Mouse (Mus musculus) CH12.LX (cell line): ENCODE data around the gene Slc6a9. TPM values are rescaled to one million over a fixed set of nuclear protein-coding genes. Genes with fewer than 3 reads are reported as not detected.

Source experiments
- DNase-seq: peaks from one replicate; pipeline ENCODE4 v3.0.0-alpha.2; 2013; ENCODE audit errors: extremely low read depth
- H3K27ac ChIP-seq: 2 replicates; pipeline ENCODE4 v1.5.1; 2012; ENCODE audit warnings: low read depth, mild to moderate bottlenecking, control low read depth, moderate library complexity; ENCODE audit not compliant: insufficient read depth
- H3K27me3 ChIP-seq: replicated peaks from 2 replicates; pipeline ENCODE3; 2012; ENCODE audit warnings: inconsistent platforms
- H3K36me3 ChIP-seq, 2 experiments: replicated peaks in 1 of 2; 2 replicates each; pipeline versions ENCODE3 to v1.6.1; 2012; ENCODE audit warnings: inconsistent platforms in 1 of 2, low read length in 1 of 2, mild to moderate bottlenecking in 1 of 2, mixed read lengths in 1 of 2, moderate library complexity in 1 of 2; ENCODE audit not compliant: control insufficient read depth in 1 of 2, insufficient read depth in 1 of 2
- H3K4me1 ChIP-seq, 2 experiments: 2 replicates each; pipeline ENCODE4 v1.6.1; 2012; ENCODE audit warnings: inconsistent platforms in 1 of 2, moderate library complexity in 1 of 2; ENCODE audit not compliant: insufficient read depth in 2 of 2, control insufficient read depth in 1 of 2
- H3K4me2 ChIP-seq: 2 replicates; pipeline ENCODE4 v1.6.1; 2012; ENCODE audit warnings: low read depth, mild to moderate bottlenecking, control low read depth; ENCODE audit not compliant: poor library complexity, insufficient read depth, severe bottlenecking
- H3K4me3 ChIP-seq, 3 experiments: fragments of 150-350 bp in 1 of 3; sonication (generic) in 1 of 3; replicated peaks in 1 of 3; 2 replicates each; pipeline versions ENCODE3 to v1.5.1; 2011 to 2012; ENCODE audit warnings: low read depth in 2 of 3, low read length in 2 of 3, mild to moderate bottlenecking in 2 of 3, moderate library complexity in 2 of 3, control low read depth in 1 of 3, improper control_type of control experiment in 1 of 3, inconsistent platforms in 1 of 3, mixed read lengths in 1 of 3; ENCODE audit not compliant: poor library complexity in 1 of 3
- H3K79me2 ChIP-seq: replicated peaks from 2 replicates; pipeline ENCODE4 v1.6.1; 2012; ENCODE audit warnings: mild to moderate bottlenecking, moderate library complexity; ENCODE audit not compliant: control insufficient read depth, poor library complexity, insufficient read depth, severe bottlenecking; ENCODE audit errors: extremely low read depth
- H3K9ac ChIP-seq: 2 replicates; pipeline ENCODE4 v1.6.1; 2012; ENCODE audit warnings: low read depth, mild to moderate bottlenecking, control low read depth, moderate library complexity; ENCODE audit not compliant: insufficient read depth
- H3K9me3 ChIP-seq: replicated peaks from 2 replicates; pipeline ENCODE3; 2012; ENCODE audit warnings: low read length, inconsistent platforms, mixed read lengths
- BHLHE40 ChIP-seq: IDR thresholded peaks from 2 replicates; pipeline ENCODE4 v1.6.1; 2011; ENCODE audit warnings: mild to moderate bottlenecking, low read depth, low read length, improper control_type of control experiment
- CHD1 ChIP-seq: IDR thresholded peaks from 2 replicates; pipeline ENCODE4 v1.6.1; 2012; ENCODE audit warnings: low read depth, low read length, improper control_type of control experiment, inconsistent platforms
- CTCF ChIP-seq, 2 experiments: IDR thresholded peaks in 1 of 2; conservative IDR thresholded peaks in 1 of 2; 2 replicates each; pipeline ENCODE4 v1.5.1; 2011 to 2012; ENCODE audit warnings: low read depth in 2 of 2, low read length in 2 of 2, improper control_type of control experiment in 1 of 2, inconsistent platforms in 1 of 2, mild to moderate bottlenecking in 1 of 2, moderate library complexity in 1 of 2
- E2F4 ChIP-seq: IDR thresholded peaks from 2 replicates; pipeline ENCODE4 v1.6.1; 2011; ENCODE audit warnings: low read depth, low read length, improper control_type of control experiment; ENCODE audit not compliant: insufficient replicate concordance
- ELF1 ChIP-seq: IDR thresholded peaks from 2 replicates; pipeline ENCODE4 v1.6.1; 2014; ENCODE audit warnings: low read depth, mild to moderate bottlenecking, inconsistent platforms, low read length, improper control_type of control experiment
- GABPA ChIP-seq: IDR thresholded peaks from 2 replicates; pipeline ENCODE4 v1.6.1; 2012; ENCODE audit warnings: low read depth, low read length, improper control_type of control experiment, inconsistent platforms; ENCODE audit not compliant: insufficient replicate concordance
- JUND ChIP-seq: conservative IDR thresholded peaks from 2 replicates; pipeline ENCODE4 v1.6.1; 2011; ENCODE audit warnings: low read depth, low read length, improper control_type of control experiment
- KAT2A ChIP-seq: IDR thresholded peaks from 2 replicates; pipeline ENCODE4 v1.6.1; 2012; ENCODE audit warnings: low read length, improper control_type of control experiment, inconsistent platforms; ENCODE audit not compliant: insufficient replicate concordance
- MAX ChIP-seq: IDR thresholded peaks from 2 replicates; pipeline ENCODE4 v1.6.1; 2011; ENCODE audit warnings: low read length, improper control_type of control experiment
- MEF2A ChIP-seq: IDR thresholded peaks from 2 replicates; pipeline ENCODE4 v1.6.1; 2014; ENCODE audit warnings: low read depth, mild to moderate bottlenecking, inconsistent platforms, low read length, improper control_type of control experiment, borderline replicate concordance
- MXI1 ChIP-seq: IDR thresholded peaks from 2 replicates; pipeline ENCODE4 v1.6.1; 2011; ENCODE audit warnings: mild to moderate bottlenecking, low read depth, low read length, improper control_type of control experiment
- NELFE ChIP-seq: IDR thresholded peaks from 2 replicates; pipeline ENCODE4 v1.6.1; 2011; ENCODE audit warnings: low read depth, low read length, improper control_type of control experiment
- NRF1 ChIP-seq: IDR thresholded peaks from 2 replicates; pipeline ENCODE4 v1.6.1; 2014; ENCODE audit warnings: low read depth, mild to moderate bottlenecking, inconsistent platforms, low read length, improper control_type of control experiment, moderate library complexity
- PAX5 ChIP-seq: IDR thresholded peaks from 2 replicates; pipeline ENCODE4 v1.6.1; 2012; ENCODE audit warnings: low read length, inconsistent platforms, mixed read lengths
- POLR2A ChIP-seq: IDR thresholded peaks from 2 replicates; pipeline ENCODE4 v1.6.1; 2011; ENCODE audit warnings: low read depth, mild to moderate bottlenecking, improper control_type of control experiment, low read length
- POLR2AphosphoS2 ChIP-seq: IDR thresholded peaks from 2 replicates; pipeline ENCODE4 v1.6.1; 2011; ENCODE audit warnings: low read depth, low read length, improper control_type of control experiment
- RAD21 ChIP-seq: IDR thresholded peaks from 2 replicates; pipeline ENCODE4 v1.6.1; 2011; ENCODE audit warnings: low read depth, mild to moderate bottlenecking, low read length, improper control_type of control experiment, moderate library complexity
- SIN3A ChIP-seq: IDR thresholded peaks from 2 replicates; pipeline ENCODE4 v1.6.1; 2012; ENCODE audit warnings: low read length, improper control_type of control experiment, inconsistent platforms
- SMC3 ChIP-seq: IDR thresholded peaks from 2 replicates; pipeline ENCODE4 v1.6.1; 2011; ENCODE audit warnings: low read depth, low read length, improper control_type of control experiment
- TCF12 ChIP-seq: IDR thresholded peaks from 2 replicates; pipeline ENCODE4 v1.6.1; 2014; ENCODE audit warnings: low read depth, mild to moderate bottlenecking, inconsistent platforms, low read length, improper control_type of control experiment
- UBTF ChIP-seq: IDR thresholded peaks from 2 replicates; pipeline ENCODE4 v1.6.1; 2012; ENCODE audit warnings: low read depth, mild to moderate bottlenecking, inconsistent platforms, low read length, improper control_type of control experiment, moderate library complexity
- USF1 ChIP-seq: IDR thresholded peaks from 2 replicates; pipeline ENCODE4 v1.6.1; 2014; ENCODE audit warnings: low read depth, mild to moderate bottlenecking, inconsistent platforms, low read length, improper control_type of control experiment
- ZKSCAN1 ChIP-seq: IDR thresholded peaks from 2 replicates; pipeline ENCODE4 v1.6.1; 2012; ENCODE audit warnings: low read depth, inconsistent platforms, low read length, improper control_type of control experiment, borderline replicate concordance
- ZNF384 ChIP-seq: IDR thresholded peaks from 2 replicates; pipeline ENCODE4 v1.6.1; 2012; ENCODE audit warnings: low read depth, low read length, improper control_type of control experiment, inconsistent platforms
- dilution Hi-C: fragments of 300-500 bp; cut with MboI; formaldehyde crosslinking; loops from 2 replicates; pipeline ENCODE4 v1.14.3; 2020; ENCODE audit warnings: low sequenced_read_pairs; ENCODE audit not compliant: extremely low pct_unique_long_range_greater_than_20kb, extremely low pct_ligation_motif_present
- in situ Hi-C: fragments of 300-500 bp; cut with MboI; formaldehyde crosslinking; loops from 3 replicates; pipeline ENCODE4 v1.14.3; 2019; ENCODE audit warnings: low sequenced_read_pairs, low pct_ligation_motif_present, low pct_unique_long_range_greater_than_20kb, mixed read lengths
- polyA plus RNA-seq: library from polyadenylated mRNA; unstranded; fragments of >175 nt; gene quantifications from 2 replicates; pipeline ENCODE4 v1.2.1, GENCODE M21; 2012; ENCODE audit warnings: low read depth; ENCODE audit not compliant: insufficient read length
- total RNA-seq, 2 experiments: library from RNA; depleted of rRNA; stranded (reverse); fragments of 300-350 nt in 1 of 2; fragments of >200 nt in 1 of 2; gene quantifications; 2 replicates each; pipeline ENCODE4 v1.2.3; 2012 to 2014

The Slc6a9 gene
- total and polyA plus RNA-seq, 3 experiments: 4.0 to 15.6 (median 9.1) TPM

DNA sequence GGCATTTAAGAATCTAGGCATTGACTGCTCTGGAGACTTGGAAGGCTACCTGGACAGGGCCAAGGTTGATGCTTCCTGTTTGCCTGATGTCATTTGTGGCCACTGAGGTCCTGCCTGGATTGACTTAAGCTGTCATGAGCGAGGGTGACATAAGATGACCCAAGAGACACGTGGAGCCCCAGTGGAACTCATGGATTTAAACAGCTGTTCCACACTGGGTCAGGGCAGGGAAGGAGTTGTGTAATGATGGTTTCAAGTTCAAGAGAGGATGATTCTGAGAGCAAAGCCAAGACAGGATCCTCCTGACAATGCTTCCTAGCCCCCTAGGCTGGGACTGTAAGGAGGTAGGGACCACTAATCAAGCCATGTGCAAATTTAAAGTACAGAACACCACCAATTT lies 2.8 kb upstream of the Slc6a9 start:
- Histone ChIP-seq H3K27ac (no peak overlapping the region), H3K9ac (no peak overlapping the region), H3K4me1 (peaks cover 3 to 29% of the 10 kb centered on the region in 2 experiments; a peak in 2 of 4 replicates), H3K9me3 (no peaks in the 10 kb centered on the region), H3K4me2 (no peak overlapping the region), H3K36me3 (no peaks in the 10 kb centered on the region), H3K79me2 (no peaks in the 10 kb centered on the region), H3K4me3 (no peak overlapping the region), H3K27me3 (peaks cover 13% of the 10 kb centered on the region)
- dilution Hi-C loops (no loop called here), in situ Hi-C loops (loop anchor here (25.0 kb wide), 1 partner anchor 256 kb away; no protein-coding TSS in a partner anchor)
- no peak for DNase-seq
- TF ChIP-seq TCF12: no peak
- TF ChIP-seq CHD1: no peak
- TF ChIP-seq RAD21: no peak

DNA sequence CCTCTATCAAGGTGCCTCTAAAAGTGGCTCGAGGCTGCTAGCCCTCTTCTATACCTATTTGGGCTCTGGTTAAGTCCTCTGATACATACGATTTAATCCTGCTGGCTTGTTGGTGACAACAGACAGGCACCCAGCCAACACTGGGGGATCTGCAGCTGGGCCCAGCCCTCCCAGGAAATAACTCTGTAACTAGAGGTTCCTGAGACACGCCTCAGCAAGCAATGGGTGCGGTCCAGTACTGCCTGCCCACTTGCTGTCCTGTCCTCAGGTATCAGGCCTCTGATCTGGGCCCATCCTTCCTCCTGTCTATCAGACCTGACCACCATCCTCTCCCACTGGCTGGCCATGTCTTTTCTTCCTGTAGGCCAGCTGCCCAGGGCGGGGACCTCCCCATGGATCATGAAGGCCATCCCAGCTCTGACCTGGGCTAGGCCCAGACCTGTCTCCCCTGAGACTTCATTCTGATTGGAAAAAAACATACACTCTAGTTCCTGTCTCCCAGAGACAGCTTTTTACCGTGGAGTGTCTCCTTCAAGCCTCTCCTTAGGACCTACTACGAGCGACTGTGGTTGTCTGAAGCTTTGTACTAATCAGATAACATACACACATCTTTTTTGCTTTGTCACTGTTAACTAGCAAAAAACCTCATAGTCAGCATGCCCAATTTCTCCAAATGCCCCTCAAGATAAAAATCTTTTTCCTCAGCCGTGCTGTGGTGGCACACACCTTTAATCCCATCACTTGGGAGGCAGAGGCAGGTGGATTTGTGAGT lies 2.2 kb upstream of the Slc6a9 start:
- peaks cover 13% of the 10 kb centered on the region for H3K27me3 ChIP-seq
- no peaks in the 10 kb centered on the region for H3K79me2 ChIP-seq
- H3K9me3 ChIP-seq: no peaks in the 10 kb centered on the region
- H3K4me3 ChIP-seq: no peak overlapping the region
- TF ChIP-seq USF1 (no peak), JUND (no peak), UBTF (no peak)
- TF ChIP-seq, all 38 proteins: peak for 0
- Histone ChIP-seq H3K27ac (no peak overlapping the region), H3K36me3 (no peaks in the 10 kb centered on the region), H3K9ac (no peak overlapping the region), H3K4me1 (peaks cover 3 to 34% of the 10 kb centered on the region in 2 experiments; a peak in 3 of 4 replicates), H3K4me2 (no peak overlapping the region)
- DNase-seq: no peak
- in situ Hi-C loops: loop anchor here (25.0 kb wide), 1 partner anchor 255 kb away; no protein-coding TSS in a partner anchor
- dilution Hi-C loops: no loop called here

DNA sequence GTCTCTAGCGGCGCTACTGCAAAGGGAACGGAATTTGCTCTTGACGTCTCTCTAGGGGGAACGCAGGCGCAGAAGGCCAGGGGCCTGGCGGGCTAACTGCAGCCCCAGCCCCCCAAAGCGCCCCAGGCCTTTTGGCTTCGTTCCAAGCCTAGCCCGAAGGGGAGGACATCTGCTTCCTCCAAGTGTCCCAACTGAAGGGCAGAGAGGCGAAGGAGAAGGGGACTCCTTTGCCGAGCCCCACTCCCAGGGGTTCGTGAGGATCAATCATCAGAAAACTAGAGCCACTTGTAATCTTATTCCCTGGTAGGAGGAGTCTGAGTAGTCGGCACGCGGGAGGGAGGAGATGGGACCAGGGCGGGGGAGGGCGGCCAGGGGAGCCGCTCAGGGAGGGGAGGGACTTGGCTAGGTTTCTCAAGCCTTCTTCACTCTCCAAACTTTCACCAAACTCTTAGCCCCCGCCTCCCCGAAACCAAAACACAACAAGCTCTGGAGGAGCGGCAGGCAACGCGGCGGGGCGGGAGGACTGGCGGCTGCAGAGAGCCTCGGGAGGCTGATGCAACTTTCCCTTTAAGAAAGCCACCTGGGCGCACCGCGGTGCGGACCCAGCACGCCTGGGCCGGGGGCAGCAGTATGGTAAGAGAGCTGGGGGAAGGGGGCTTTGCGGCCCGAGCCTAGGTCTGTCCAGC lies 682 bp downstream of the Slc6a9 start:
- Histone ChIP-seq H3K4me3 (peak overlapping the region; percentile 59 to 87 (median 82)), H3K9me3 (no peaks in the 10 kb centered on the region), H3K79me2 (no peaks in the 10 kb centered on the region), H3K4me2 (no peak overlapping the region), H3K36me3 (peaks cover 0 to 20% of the 10 kb centered on the region in 2 experiments), H3K4me1 (peaks cover 3 to 35% of the 10 kb centered on the region in 2 experiments; a peak in 3 of 4 replicates), H3K27ac (peak overlapping the region; percentile 41), H3K27me3 (peaks cover 11% of the 10 kb centered on the region), H3K9ac (peak overlapping the region; percentile 95)
- in situ Hi-C loops (loop anchor here (25.0 kb wide), 1 partner anchor 252 kb away; no protein-coding TSS in a partner anchor), dilution Hi-C loops (no loop called here)
- DNase-seq: peak; percentile 68
- no peak for TF ChIP-seq MAX
- no peak for TF ChIP-seq ZKSCAN1
- no peak for TF ChIP-seq POLR2AphosphoS2
- TF ChIP-seq SMC3: no peak
- no peak for TF ChIP-seq KAT2A
- TF ChIP-seq ELF1: no peak
- no peak for TF ChIP-seq ZNF384
- 0 out of 2 replicates have a peak, but pooled peaks have one; percentile 33 for TF ChIP-seq NELFE
- no peak for TF ChIP-seq PAX5
- no peak for TF ChIP-seq POLR2A
- TF ChIP-seq BHLHE40: peak; percentile 64
- no peak for TF ChIP-seq CTCF (conservative IDR thresholded peaks at IDR 0.05 in 1 of 2, IDR thresholded peaks at IDR 0.05 in 1 of 2; ENCODE audit: low read depth in 2 of 2, low read length in 2 of 2)
- no peak for TF ChIP-seq MEF2A
- TF ChIP-seq E2F4: no peak
- no peak for TF ChIP-seq CHD1
- 0 out of 2 replicates have a peak, but pooled peaks have one; percentile 25 for TF ChIP-seq SIN3A
- TF ChIP-seq GABPA: no peak
- peak; percentile 52; the same call in 1 of the 2 replicates for TF ChIP-seq MXI1
- no peak for TF ChIP-seq NRF1
